Mouse (Mus musculus) MEL (cell line): ENCODE measurements around the gene Hsd17b14.

Experiments
- CTCF ChIP-seq, 3 experiments: IDR thresholded peaks in 2 of 3; conservative IDR thresholded peaks in 1 of 3; 2 replicates each; pipeline ENCODE4 v1.5.1; 2011 to 2012; ENCODE audit warnings: low read length in 3 of 3, low read depth in 2 of 3, mild to moderate bottlenecking in 2 of 3, improper control_type of control experiment in 1 of 3, inconsistent platforms in 1 of 3, mixed read lengths in 1 of 3, moderate library complexity in 1 of 3; ENCODE audit not compliant: control insufficient read depth in 1 of 3, insufficient read depth in 1 of 3, poor library complexity in 1 of 3, severe bottlenecking in 1 of 3
- ELF1 ChIP-seq: IDR thresholded peaks from 2 replicates; pipeline ENCODE4 v1.6.1; 2014; ENCODE audit warnings: low read depth, mild to moderate bottlenecking, inconsistent platforms, low read length, improper control_type of control experiment, moderate library complexity
- HCFC1 ChIP-seq: IDR thresholded peaks from 2 replicates; pipeline ENCODE4 v1.6.1; 2012; ENCODE audit warnings: low read depth, mild to moderate bottlenecking, inconsistent platforms, low read length, improper control_type of control experiment, moderate library complexity
- UBTF ChIP-seq: IDR thresholded peaks from 2 replicates; pipeline ENCODE4 v1.6.1; 2012; ENCODE audit warnings: low read depth, mild to moderate bottlenecking, inconsistent platforms, low read length, improper control_type of control experiment, moderate library complexity, borderline replicate concordance; ENCODE audit not compliant: insufficient read depth

DNA sequence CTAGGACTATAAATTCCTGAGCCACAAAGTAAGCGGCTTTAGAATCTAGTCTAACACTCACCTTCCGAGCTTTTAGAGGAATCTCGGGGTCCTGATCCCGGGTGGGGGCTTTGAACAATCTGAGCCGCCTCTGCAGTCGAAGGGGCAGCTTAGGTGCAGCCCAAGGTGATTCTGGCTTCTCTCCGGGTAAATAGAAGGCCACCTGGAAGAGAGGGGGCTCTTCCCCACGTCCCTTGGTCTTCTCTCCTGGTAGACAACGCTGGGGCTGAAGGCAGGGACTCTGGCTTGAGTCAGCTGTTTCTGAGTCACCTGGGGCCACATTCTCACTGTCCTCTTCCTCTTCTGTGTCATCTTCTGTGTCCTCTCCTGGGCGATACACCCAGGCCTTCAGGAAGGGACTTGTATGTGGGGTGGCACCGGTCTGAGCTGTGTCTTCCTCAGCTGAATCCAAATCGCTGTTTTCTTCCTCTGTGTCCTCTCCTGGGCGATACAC, 31.0 kb upstream of the Hsd17b14 start:
- no peak for TF ChIP-seq HCFC1
- TF ChIP-seq UBTF: no peak
- no peak for TF ChIP-seq CTCF (IDR thresholded peaks at IDR 0.05 in 2 of 3, conservative IDR thresholded peaks at IDR 0.05 in 1 of 3; ENCODE audit: control insufficient read depth in 1 of 3, insufficient read depth in 1 of 3, low read depth in 2 of 3, low read length in 3 of 3, poor library complexity in 1 of 3, severe bottlenecking in 1 of 3)
- no peak for TF ChIP-seq ELF1
